Mouse (Mus musculus): ENCODE data around the gene Eml6.

Eml6 gene

DNA sequence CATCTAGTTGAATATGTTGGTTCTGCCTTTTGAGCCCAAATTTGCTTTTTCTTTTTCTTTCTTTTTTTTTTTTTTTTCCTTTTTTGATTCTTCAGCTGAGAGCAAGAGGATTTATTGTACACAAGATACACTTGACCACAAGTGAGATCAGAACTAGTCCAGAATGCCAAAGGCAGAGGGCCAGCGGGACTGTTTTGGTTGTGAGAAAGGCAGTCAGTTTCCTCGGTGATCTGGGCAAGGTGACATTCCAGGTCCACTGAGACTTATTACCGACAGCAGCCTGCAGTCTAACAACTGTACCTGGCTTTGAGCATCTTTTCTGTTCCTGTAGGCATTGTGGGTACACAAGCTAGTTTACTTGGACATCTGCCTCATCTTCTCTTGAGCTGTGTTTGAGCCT, 323.1 kb downstream of the Eml6 start:
- intact Hi-C loops (cut with DNase I), result no loop called here

DNA sequence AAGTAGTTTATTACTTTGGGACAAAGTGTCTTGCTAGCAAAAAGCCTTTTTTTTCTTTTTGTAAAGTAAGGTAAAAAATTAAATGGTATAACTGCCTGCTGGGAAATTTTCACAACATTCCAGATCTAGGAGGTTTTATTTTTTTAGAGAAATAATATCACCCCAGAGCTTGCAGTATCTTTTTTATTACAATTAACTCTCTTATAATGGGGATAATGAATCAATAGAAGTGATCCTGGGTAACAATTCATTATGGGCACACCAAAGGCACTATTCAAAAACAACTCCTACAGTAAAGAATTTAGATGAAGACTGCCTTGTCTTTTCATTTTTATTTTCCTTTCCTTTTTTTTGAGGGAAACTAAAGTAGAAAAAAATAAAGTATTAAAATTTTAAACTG, 331.1 kb downstream of the Eml6 start:
- intact Hi-C loops (cut with DNase I), result loop anchor here (5.0 kb wide), 1 partner anchor 147 kb away; the partner anchor contains the start of genes Clhc1 and Rps27a

DNA sequence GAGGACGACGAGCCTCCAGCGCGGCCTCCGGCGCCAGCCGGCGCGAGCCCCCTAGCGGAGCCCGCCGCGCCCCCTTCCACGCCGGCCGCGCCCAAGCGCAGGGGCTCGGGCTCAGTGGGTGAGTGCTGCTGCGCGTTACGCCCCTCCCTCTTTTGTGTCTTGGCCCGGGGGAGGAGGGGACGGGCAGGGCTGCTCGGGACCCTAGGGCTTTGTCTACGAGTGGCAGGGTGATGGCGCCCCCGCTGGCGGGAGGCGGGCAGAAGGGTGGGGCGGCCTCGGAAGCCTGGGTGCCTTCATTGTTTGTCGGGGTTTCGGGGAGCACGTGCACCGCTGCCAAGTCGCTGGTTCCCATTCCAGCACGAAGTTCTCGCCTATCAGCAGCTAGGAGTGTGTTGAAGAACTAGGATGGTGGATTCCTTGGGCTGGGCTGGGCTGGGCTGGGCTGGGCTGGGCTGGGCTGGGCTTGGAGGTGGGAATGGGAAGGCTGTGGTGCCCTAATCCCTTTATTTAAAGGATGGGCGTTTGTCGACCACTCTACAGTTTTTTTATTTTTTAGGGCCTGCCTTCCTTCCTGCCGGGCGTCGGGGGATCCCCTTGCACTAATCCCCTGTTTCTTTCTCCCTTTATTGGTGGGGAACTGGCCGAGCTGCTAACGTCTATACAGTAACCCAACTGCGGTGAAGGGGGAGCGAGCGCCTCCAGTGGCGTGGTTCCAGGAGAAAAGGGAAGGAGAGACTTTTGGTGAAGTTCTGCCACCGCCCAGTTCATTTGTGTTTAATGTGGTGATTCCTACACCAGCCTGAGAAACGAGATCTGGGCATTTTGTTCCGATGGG, 332.0 kb downstream of the Eml6 start:
- intact Hi-C loops (cut with DNase I), result loop anchor here (5.0 kb wide), 1 partner anchor 146 kb away; the partner anchor contains the start of genes Clhc1 and Rps27a

Measured in adrenal gland (tissue).